Mouse (Mus musculus) liver, postnatal 0 days (tissue): Measurements from ENCODE around the gene Dync2li1. TPM values are rescaled to one million over a fixed set of nuclear protein-coding genes. Genes with fewer than 3 reads are reported as not detected.

Source experiments
- ATAC-seq: fragments of 200-750 bp; cut with Nextera tagmentation; 2 replicates; pipeline ENCODE4 v1.8.0; 2017; ENCODE audit warnings: mild to moderate bottlenecking, moderate library complexity
- DNase-seq: peaks from one replicate; pipeline ENCODE4 v3.0.0-alpha.2; 2016
- H3K27ac ChIP-seq: fragments of 300-500 bp; sonication (generic); 2 replicates; pipeline ENCODE4 v1.5.1; 2014; ENCODE audit warnings: antibody characterized with exemption, moderate library complexity, mild to moderate bottlenecking, low read depth
- H3K27me3 ChIP-seq: fragments of 300-500 bp; sonication (generic); 2 replicates; pipeline ENCODE4 v1.6.1; 2014; ENCODE audit warnings: low read length, control low read depth, mixed read lengths; ENCODE audit not compliant: insufficient read depth
- H3K36me3 ChIP-seq: fragments of 300-500 bp; sonication (generic); replicated peaks from 2 replicates; pipeline ENCODE4 v1.6.1; 2014; ENCODE audit warnings: mild to moderate bottlenecking, control low read depth, low read length, moderate library complexity, mixed read lengths; ENCODE audit not compliant: insufficient read depth
- H3K4me1 ChIP-seq: fragments of 300-500 bp; sonication (generic); 2 replicates; pipeline ENCODE4 v1.6.1; 2014; ENCODE audit warnings: antibody characterized with exemption, mild to moderate bottlenecking, control low read depth; ENCODE audit not compliant: insufficient read depth
- H3K4me2 ChIP-seq: fragments of 300-500 bp; sonication (generic); 2 replicates; pipeline ENCODE4 v1.6.1; 2014; ENCODE audit warnings: low read depth, mild to moderate bottlenecking, low read length, moderate library complexity, mixed read lengths
- H3K4me3 ChIP-seq: fragments of 300-500 bp; sonication (generic); 2 replicates; pipeline ENCODE4 v1.5.1; 2014; ENCODE audit warnings: low read depth, low read length
- H3K9ac ChIP-seq: fragments of 300-500 bp; sonication (generic); replicated peaks from 2 replicates; pipeline ENCODE4 v1.6.1; 2014; ENCODE audit warnings: mild to moderate bottlenecking, moderate library complexity
- H3K9me3 ChIP-seq: fragments of 300-500 bp; sonication (generic); 2 replicates; pipeline ENCODE4 v1.6.1; 2016; ENCODE audit warnings: mild to moderate bottlenecking, control low read depth, low read length, mixed read lengths
- CTCF ChIP-seq: sonication (generic); IDR thresholded peaks from 2 replicates; pipeline ENCODE4 v1.5.1; 2016; ENCODE audit warnings: antibody characterized with exemption, low read depth
- EP300 ChIP-seq: IDR thresholded peaks from 2 replicates; pipeline ENCODE4 v1.6.1; 2016; ENCODE audit warnings: antibody characterized with exemption, low read depth, mild to moderate bottlenecking
- WGBS: fragments of 180-500 bp; shearing (Covaris S2); extraction: QIAGEN DNeasy Blood & Tissue Kit; methylation state at CpG from one replicate; pipeline ENCODE4 v1.1.7; 2014; ENCODE audit not compliant: insufficient replicate concordance; 5-methylcytosine and 5-hydroxymethylcytosine counted together
- polyA plus RNA-seq: library from polyadenylated mRNA; unstranded; fragments of >200 nt; fragmentation: Nextera tagmentation; extraction: Ambion mirVana; gene quantifications from 2 replicates; pipeline ENCODE4 v1.2.1, GENCODE M21; 2015

The Dync2li1 gene
- 2.4 and 3.4 TPM in 2 replicates for polyA plus RNA-seq

- DNase-seq: peak; percentile 87
- Histone ChIP-seq H3K9me3 (no peaks in the 10 kb centered on the region; the same call in 1 of the 2 replicates), H3K4me3 (peak within 1 kb of the TSS; percentile 54), H3K27me3 (no peaks in the 10 kb centered on the region), H3K36me3 (no peaks in the 10 kb centered on the region), H3K4me1 (0 out of 2 replicates have a peak, but pooled peaks cover 4% of the 10 kb centered on the region), H3K4me2 (peak within 1 kb of the TSS; percentile 79), H3K27ac (no peak within 1 kb of the TSS), H3K9ac (peak within 1 kb of the TSS; percentile 48)
- ATAC-seq: peak; percentile 93
- TF ChIP-seq EP300: no peak
- WGBS: 1% methylated on average over 23 of the region's 25 CpGs
These were observed at the start of gene Dync2li1 for GRCm38 (mm10) chr17:84626276-84626856. TSS of gene Dync2li1 (plus strand) at chr17:84626496.

- H3K9ac ChIP-seq: no peak overlapping the region
- H3K27ac ChIP-seq: no peak overlapping the region
- no peaks in the 10 kb centered on the region for H3K36me3 ChIP-seq
- H3K4me2 ChIP-seq: no peak overlapping the region
- TF ChIP-seq EP300 (no peak), CTCF (no peak)
- 62% methylated on average over 16 of the region's 16 CpGs for WGBS
- H3K9me3 ChIP-seq: no peaks in the 10 kb centered on the region
- no peak overlapping the region for H3K4me3 ChIP-seq
- H3K4me1 ChIP-seq: no peaks in the 10 kb centered on the region; the same call in 1 of the 2 replicates
- no peak for DNase-seq
- no peaks in the 10 kb centered on the region for H3K27me3 ChIP-seq
- ATAC-seq: no peak
These were observed 49.5 kb upstream of the Dync2li1 start for GRCm38 (mm10) chr17:84576621-84577293.

DNA sequence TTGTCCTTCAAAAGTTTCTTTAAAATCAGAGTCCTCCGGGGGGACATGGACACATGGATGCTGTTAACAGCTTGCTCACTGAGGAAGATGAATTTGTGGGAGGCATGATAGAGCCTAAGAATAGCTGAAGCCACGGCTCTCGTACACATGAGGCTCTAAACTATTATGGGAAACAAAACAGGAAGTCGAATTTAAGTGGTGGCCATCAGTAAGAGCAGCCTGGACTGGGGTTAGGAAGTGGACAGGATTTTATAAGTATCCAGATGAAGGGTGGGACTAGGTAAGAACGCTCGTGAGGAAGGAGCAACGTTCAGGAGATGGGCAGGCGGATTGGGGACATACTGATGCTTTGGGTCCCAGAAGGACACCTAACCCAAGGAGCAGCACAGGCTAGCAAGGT lies 47.0 kb upstream of the Dync2li1 start:
- Histone ChIP-seq H3K36me3 (no peaks in the 10 kb centered on the region), H3K4me2 (no peak overlapping the region), H3K4me3 (no peak overlapping the region), H3K9me3 (no peaks in the 10 kb centered on the region), H3K27me3 (no peaks in the 10 kb centered on the region), H3K9ac (no peak overlapping the region), H3K27ac (no peak overlapping the region), H3K4me1 (no peaks in the 10 kb centered on the region)
- 51% methylated on average over 8 of the region's 8 CpGs for WGBS
- DNase-seq (no peak), ATAC-seq (no peak)
- TF ChIP-seq CTCF (no peak), EP300 (no peak)

GRCm38 (mm10) chr17:84579817-84580216 lies 46.5 kb upstream of the Dync2li1 start:
- TF ChIP-seq EP300: no peak
- TF ChIP-seq CTCF: no peak
- Histone ChIP-seq H3K36me3 (no peaks in the 10 kb centered on the region), H3K9me3 (no peaks in the 10 kb centered on the region), H3K4me2 (no peak overlapping the region), H3K27ac (no peak overlapping the region), H3K4me1 (no peaks in the 10 kb centered on the region), H3K4me3 (no peak overlapping the region), H3K9ac (no peak overlapping the region), H3K27me3 (no peaks in the 10 kb centered on the region)
- no peak for ATAC-seq
- 78% methylated on average over 10 of the region's 10 CpGs for WGBS
- DNase-seq: no peak

- Histone ChIP-seq H3K27ac (no peak overlapping the region), H3K9ac (no peak overlapping the region), H3K4me2 (no peak overlapping the region), H3K4me3 (no peak overlapping the region), H3K27me3 (no peaks in the 10 kb centered on the region), H3K9me3 (no peaks in the 10 kb centered on the region), H3K4me1 (no peaks in the 10 kb centered on the region), H3K36me3 (no peaks in the 10 kb centered on the region)
- WGBS: 70% methylated on average over 8 of the region's 8 CpGs
- no peak for ATAC-seq
- DNase-seq: no peak
- no peak for TF ChIP-seq EP300
- no peak for TF ChIP-seq CTCF
These were observed 45.5 kb upstream of the Dync2li1 start for GRCm38 (mm10) chr17:84580821-84581220.

- no peak for DNase-seq
- H3K27me3 ChIP-seq: no peaks in the 10 kb centered on the region
- H3K36me3 ChIP-seq: no peaks in the 10 kb centered on the region
- H3K9me3 ChIP-seq: no peaks in the 10 kb centered on the region
- 65% methylated on average over 8 of the region's 8 CpGs for WGBS
- H3K27ac ChIP-seq: no peak overlapping the region
- H3K9ac ChIP-seq: no peak overlapping the region
- TF ChIP-seq CTCF (no peak), EP300 (no peak)
- no peaks in the 10 kb centered on the region for H3K4me1 ChIP-seq
- no peak for ATAC-seq
- H3K4me3 ChIP-seq: no peak overlapping the region
- no peak overlapping the region for H3K4me2 ChIP-seq
These were observed 44.4 kb upstream of the Dync2li1 start for GRCm38 (mm10) chr17:84581740-84582414.
